Mouse (Mus musculus) 3134 (cell line): ENCODE data around the gene Myh9.

Source experiments
- DNase-seq: peaks from one replicate; pipeline ENCODE4 v3.0.0-alpha.2; 2011; ENCODE audit warnings: low spot score; ENCODE audit not compliant: insufficient read length; ENCODE audit errors: extremely low read depth

The Myh9 gene

GRCm38 (mm10) chr15:77830481-77831137 is 11.4 kb downstream of the Myh9 start:
- DNase-seq = no peak

DNA sequence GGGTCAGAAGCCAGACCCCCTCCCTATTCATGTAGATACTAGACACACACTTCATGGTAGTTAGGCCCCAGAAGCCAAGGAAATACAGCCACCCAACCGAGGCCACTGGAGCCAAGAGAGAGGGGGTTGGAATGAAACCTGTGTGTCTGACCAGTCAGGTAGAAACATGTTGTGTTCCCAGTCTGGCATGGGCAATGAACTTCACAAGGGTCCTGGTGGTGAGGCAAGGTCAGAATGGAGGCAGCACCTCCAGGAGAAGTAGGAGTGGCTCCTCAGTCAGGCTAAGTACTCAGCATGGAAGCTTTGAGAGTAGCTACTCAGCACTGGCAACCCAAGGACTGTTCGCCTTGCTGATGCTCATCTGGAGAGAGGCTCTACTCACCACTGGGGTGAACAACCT is 12.4 kb downstream of the Myh9 start:
- DNase-seq = no peak

- no peak for DNase-seq
Measured at GRCm38 (mm10) chr15:77828910-77829309, 13.1 kb downstream of the Myh9 start.

DNA sequence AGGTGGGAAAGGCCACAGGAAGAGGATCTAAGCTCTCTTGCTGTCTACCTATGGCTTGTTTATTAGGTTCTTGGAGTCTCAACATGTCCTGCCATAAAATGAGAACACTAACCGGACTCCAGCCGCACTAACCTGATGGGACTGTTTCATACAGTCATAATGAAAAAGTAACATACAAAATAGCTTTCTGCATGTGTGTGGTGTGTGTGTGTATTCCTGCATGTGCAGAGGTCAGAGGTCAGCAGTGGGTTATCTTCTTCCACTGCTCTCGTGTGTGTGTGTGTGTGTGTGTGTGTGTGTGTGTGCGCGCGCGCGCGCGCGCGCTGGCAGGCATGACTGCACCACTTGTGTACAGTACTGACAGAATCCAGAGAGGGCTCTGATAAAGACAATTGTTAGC is 13.7 kb downstream of the Myh9 start:
- DNase-seq = no peak

DNA sequence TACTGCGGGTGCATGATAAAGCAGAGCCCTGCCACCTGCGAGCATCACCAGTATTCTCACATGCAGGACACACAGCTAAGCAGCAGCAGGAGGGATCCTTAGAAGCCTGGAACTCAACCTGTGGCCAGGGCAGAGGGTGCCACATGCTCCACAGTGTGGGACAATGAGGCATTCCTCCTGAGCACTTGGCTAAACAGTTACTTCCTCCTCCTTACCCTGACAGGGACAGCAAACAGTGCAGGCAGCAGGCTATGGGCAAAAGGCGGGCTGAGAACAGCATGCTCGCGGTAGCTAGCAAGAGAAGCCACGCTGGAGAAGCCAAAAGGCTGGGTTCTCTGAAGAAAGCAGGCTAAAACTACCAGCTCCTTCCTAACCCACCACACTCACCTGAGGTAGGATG is 14.2 kb downstream of the Myh9 start:
- no peak for DNase-seq

- no peak for DNase-seq
Measured at GRCm38 (mm10) chr15:77827379-77827778, 14.6 kb downstream of the Myh9 start.

- no peak for DNase-seq
Measured at GRCm38 (mm10) chr15:77825382-77825781, 16.6 kb downstream of the Myh9 start.

GRCm38 (mm10) chr15:77824321-77824720 is 17.7 kb downstream of the Myh9 start:
- no peak for DNase-seq

- no peak for DNase-seq
Measured at GRCm38 (mm10) chr15:77823634-77824033, 18.3 kb downstream of the Myh9 start.

- DNase-seq = no peak
Measured at GRCm38 (mm10) chr15:77823196-77823595, 18.8 kb downstream of the Myh9 start.

DNA sequence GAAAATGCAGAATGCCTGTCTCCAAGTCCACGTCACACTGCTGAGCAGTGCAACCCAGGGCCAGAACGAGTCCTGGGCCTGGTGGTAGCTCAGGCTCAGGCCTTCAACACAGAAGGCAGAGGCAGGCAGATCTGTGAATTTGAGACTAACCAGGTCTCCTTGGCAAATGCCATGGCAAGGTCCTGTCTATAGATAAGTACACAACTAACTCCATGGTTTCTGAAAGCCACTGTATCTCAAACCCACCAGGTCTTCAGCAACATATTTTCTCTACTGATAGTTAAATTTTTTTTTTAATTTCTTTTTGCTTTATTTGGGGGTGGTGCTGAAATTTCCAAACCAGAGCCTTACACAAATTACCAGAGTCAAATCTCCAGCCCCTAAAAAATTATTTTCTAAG is 19.3 kb downstream of the Myh9 start:
- no peak for DNase-seq

DNA sequence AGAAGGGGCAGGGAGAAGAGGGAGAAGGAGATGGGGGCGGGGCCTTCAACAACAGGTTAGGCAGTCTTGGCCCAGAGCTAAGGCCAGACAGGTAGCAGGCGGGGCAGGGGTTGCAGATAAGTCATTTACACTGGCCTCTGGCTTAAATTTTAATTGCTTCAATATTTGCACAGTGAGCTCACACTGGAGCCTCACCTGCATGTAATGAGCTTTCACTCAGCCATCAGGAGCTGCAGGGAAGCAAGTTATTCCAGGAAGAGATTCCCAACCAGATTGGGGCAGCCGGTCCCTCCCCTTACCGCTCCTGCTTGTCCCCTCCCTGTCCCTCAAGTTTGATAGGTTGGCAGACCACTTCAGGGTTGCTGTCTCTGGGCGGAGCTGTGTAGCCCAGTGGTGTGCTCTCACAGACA is 19.9 kb downstream of the Myh9 start:
- no peak for DNase-seq

GRCm38 (mm10) chr15:77821424-77821823 is 20.6 kb downstream of the Myh9 start:
- no peak for DNase-seq

DNA sequence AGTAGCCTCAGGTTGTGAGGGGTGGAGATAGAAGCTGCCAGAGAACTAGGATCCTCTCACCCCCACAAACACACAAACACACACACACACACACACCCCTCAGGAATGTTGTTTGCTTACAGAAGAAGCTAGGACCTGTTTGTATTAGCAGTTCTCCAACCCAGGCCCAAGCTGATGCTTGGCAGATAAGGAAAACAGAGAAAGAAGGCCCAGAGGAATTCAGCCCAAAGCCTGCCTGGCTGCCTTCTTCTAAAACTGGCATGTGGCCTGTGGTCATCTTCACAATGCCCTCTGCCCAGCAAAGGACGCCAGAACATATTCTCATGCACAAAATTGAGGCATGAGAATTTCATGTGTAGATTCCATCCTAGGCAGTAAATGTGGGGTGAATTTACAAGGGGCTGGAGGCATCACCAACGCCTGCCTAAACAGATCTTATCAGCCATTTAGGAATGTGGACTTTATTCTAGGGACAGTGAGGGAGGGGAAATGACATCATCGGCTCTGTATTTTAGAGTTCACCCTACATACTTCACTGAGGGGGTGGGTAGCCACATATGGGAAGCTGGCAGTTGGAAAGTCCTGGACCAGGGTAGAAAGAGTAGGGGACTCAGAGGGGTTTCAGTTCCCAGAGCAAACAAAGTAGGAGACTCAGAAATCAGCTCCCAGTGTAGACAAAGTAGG is 21.4 kb downstream of the Myh9 start:
- DNase-seq = no peak

- DNase-seq = peak; percentile 88
Measured at GRCm38 (mm10) chr15:77819894-77820387, 22.0 kb downstream of the Myh9 start.

- DNase-seq = no peak
Measured at GRCm38 (mm10) chr15:77818556-77819158, 23.3 kb downstream of the Myh9 start.

DNA sequence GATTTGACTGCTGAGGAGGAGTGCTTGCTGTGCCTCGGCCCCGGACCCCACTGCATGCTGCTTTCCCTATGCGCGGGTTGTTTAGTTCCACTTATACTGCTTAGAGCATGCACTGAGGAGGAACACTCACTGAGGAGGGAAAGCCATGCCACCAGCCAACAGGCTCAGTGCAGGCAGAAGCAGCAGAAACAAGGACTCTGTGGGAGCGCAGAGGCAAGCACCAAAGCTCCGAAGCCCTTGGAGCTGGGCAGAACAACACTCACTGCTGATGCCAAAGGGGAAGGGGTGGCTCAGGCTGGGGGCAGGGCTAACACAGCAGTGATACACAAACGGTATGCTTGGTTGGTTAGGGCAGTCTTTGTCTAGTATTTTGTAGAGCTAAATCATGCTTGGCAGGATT is 24.6 kb downstream of the Myh9 start:
- no peak for DNase-seq

GRCm38 (mm10) chr15:77816601-77816950 is 25.4 kb downstream of the Myh9 start:
- DNase-seq = no peak

DNA sequence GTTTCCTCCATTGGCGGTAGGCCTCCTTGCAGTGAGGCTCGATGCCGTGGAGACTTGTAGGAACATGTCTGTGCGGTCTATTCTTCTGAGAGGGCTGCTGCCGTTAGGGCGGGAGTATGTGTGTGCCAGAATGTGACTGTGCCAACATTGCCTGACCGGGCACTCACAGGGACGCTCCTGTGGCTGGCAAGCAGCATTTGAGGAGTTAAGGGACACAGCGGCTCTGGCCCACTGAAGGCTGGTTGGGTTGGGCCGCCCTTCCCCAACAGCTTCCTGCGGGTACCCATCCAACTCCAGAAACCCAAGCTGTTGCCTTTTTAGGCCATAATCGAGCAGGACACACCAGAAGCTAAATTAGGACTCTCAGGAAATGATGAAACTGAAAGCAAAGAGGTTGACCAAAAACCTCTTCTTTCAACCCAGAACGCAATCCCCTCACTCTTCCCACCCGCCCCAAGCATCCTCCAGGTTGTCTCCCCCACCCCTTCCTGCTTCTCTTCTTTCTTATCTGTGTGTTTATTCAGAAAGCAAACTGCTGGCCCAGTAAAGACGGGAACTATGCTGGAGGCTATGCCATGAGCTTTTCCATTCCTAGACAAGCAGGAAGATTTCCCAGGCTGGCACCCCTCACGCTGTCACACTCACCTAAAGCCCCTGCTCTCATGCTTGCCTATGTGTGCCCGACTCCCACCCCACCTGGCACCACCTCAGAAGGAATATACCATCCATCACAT is 25.9 kb downstream of the Myh9 start:
- peak; percentile 82 for DNase-seq

DNA sequence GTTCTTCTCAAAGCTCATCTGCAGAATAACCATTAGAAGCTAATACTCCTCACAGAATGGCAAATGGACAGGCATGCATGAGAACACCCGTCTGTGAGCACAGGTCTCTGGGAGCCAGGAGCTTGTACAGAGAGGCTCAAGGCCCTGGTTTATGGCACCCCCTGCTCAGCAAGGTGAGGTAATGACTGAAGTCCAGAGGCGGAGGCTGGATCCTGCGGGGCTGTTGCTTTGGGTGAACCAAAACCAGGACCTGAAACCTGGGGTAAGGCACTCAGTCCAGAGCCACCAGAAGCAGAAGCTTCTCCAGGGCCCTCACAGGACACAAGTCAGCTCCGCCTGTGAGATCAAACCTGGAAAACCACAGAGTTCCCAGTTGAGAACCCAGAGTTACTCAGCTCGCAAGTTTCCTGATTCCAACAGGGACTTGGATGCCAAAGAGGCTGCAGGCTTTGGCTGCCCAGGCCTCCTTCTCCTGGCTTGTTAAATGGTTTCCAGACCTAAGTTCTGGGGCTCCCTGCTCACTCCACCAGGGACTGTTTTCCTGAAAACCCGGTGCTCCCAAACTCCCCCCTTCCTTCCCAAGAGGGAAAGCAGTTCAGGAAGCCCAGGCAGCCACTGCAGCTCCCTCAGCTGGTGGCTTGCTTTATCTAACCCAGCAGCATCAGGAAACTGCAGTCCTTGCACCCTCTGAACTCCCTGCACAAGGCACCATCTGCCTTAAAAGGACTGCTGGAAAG is 28.2 kb downstream of the Myh9 start:
- no peak for DNase-seq

GRCm38 (mm10) chr15:77812578-77812977 is 29.4 kb downstream of the Myh9 start:
- DNase-seq = no peak
